Mouse (Mus musculus) C3H10T1/2 (cell line): ENCODE results near the gene Fmr1. TPM values are rescaled to one million over a fixed set of nuclear protein-coding genes. Genes with fewer than 3 reads are reported as not detected.

Experiments used
- polyA plus RNA-seq, 2 experiments: library from polyadenylated mRNA; unstranded; fragments of >200 nt; fragmentation: generic; extraction: Trizol; gene quantifications; one replicate each; pipeline ENCODE4 v1.2.1; 2012; ENCODE audit warnings: missing spikeins in 2 of 2

The Fmr1 gene
- polyA plus RNA-seq, result 1 to 10 TPM; 2.5 to 7.7 TPM

GRCm38 (mm10) chrX:68678333-68678740 lies at the start of gene Fmr1:
Gene Fmr1 (plus strand): TSS chrX:68678541.

DNA sequence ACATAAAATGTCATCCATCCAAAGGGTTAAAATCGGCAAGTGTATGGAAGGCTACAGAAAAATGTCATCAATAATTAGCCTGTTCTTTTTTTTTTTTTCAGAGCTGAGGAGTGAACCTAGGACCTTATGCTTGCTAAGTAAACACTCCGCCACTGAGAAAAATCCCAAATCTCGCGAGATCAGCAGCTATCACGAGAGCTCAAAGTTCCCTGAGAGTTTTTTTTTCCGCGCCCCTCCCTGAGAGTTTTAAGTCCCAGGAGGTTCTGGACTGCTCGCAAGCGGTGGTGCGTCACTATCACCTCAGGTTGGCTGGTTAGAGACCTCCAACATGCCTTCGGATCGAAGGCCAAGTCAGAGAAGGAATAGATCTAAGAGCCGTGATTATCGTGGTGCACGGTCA lies 83.3 kb downstream of the Fmr1 start, which contains the start of gene Fmr1nb:
Fmr1nb (plus strand) TSS at position 234 of the 400 bp plus-strand sequence.

Other genes with a start within 250 kb of the Fmr1 start
- not detected for gene Fmr1nb, start 83.3 kb downstream of the Fmr1 start, polyA plus RNA-seq
- gene Gm14698, start 142.6 kb downstream of the Fmr1 start, polyA plus RNA-seq, result under 1 TPM in 1 of 2 experiments, not detected in 1; 0.02 TPM
- not detected for gene Gm6812, start 214.5 kb downstream of the Fmr1 start, polyA plus RNA-seq